Mouse (Mus musculus): Measurements from ENCODE around the gene Slc9c1. TPM values are rescaled to one million over a fixed set of nuclear protein-coding genes. Genes with fewer than 3 reads are reported as not detected.

Slc9c1 gene
- total and polyA plus RNA-seq, 2 experiments: not detected

DNA sequence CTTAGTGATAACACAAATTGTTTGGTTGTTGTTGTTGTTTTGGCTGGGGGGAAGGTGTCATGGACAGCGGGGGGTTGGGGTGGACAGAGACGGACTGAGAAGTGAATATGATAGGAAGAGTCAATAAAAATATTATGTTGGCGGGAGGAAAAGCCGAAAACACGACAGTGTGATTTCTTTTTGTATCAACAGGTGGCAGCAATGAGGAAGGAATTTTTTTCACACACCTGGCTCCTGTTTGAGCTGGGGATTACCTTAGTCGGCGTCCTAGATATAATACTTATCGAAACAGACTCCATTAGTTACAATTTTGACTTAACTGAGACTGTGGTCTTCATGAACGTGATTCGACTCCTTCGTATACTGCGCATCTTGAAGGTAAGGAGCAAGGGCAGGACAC, 44.8 kb downstream of the Slc9c1 start:
- TF ChIP-seq CTCF (IDR thresholded peaks at IDR 0.05; ENCODE audit: low read depth, low read length) (no peak), POLR2A (IDR thresholded peaks at IDR 0.05; ENCODE audit: extremely low read depth, insufficient read depth, low read length) (no peak)
- no peaks in the 10 kb centered on the region for H3K27me3 ChIP-seq (ENCODE audit: control insufficient read depth, insufficient read depth, low read length)
- H3K27ac ChIP-seq (replicated peaks; ENCODE audit: insufficient read depth, low read depth, low read length): no peak overlapping the region
- no peaks in the 10 kb centered on the region for H3K79me2 ChIP-seq (ENCODE audit: control insufficient read depth, insufficient read depth, low read length)
- WGBS: 41% methylated on average over 12 of the region's 12 CpGs
- no peak overlapping the region for H3K4me3 ChIP-seq (ENCODE audit: insufficient read depth, low read depth, low read length)
- no peaks in the 10 kb centered on the region for H3K4me1 ChIP-seq (ENCODE audit: control insufficient read depth, insufficient read depth, low read length)
- no peak overlapping the region for H3K9ac ChIP-seq (ENCODE audit: low read depth, low read length)
- H3K36me3 ChIP-seq (ENCODE audit: control insufficient read depth, insufficient read depth, low read length): no peaks in the 10 kb centered on the region
- DNase-seq (ENCODE audit: extremely low read depth, low read depth, low spot score): peak; percentile 5

DNA sequence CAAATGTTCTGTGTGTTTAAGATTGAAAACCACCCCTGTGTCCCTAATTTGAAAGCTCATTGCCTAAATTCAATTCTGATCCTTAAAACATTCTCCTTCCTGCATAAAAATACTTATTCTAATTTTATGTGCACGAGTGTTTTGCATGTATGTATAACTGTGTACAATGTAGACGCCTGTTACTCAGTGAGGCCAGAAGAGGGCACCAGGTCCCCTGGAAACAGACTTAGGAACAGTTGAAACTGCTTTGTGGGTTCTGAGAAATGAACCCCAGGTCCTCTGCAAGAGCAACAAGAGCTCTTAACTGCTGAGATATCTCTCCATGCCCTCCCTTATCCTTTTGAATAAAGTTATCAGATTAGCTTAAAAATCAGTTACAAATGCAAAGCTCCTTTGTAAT, 47.4 kb downstream of the Slc9c1 start:
- Histone ChIP-seq H3K4me3 (ENCODE audit: insufficient read depth, low read depth, low read length) (no peak overlapping the region), H3K27me3 (ENCODE audit: control insufficient read depth, insufficient read depth, low read length) (no peaks in the 10 kb centered on the region)
- DNase-seq (ENCODE audit: extremely low read depth, low read depth, low spot score): peak; percentile 53

GRCm38 (mm10) chr16:45593656-45594055, 58.5 kb downstream of the Slc9c1 start:
- H3K27ac ChIP-seq (replicated peaks; ENCODE audit: insufficient read depth, low read depth, low read length): no peak overlapping the region
- H3K9ac ChIP-seq (ENCODE audit: low read depth, low read length): no peak overlapping the region
- no peaks in the 10 kb centered on the region for H3K27me3 ChIP-seq (ENCODE audit: control insufficient read depth, insufficient read depth, low read length)
- H3K4me3 ChIP-seq (ENCODE audit: insufficient read depth, low read depth, low read length): no peak overlapping the region
- no peaks in the 10 kb centered on the region for H3K36me3 ChIP-seq (ENCODE audit: control insufficient read depth, insufficient read depth, low read length)
- H3K79me2 ChIP-seq (ENCODE audit: control insufficient read depth, insufficient read depth, low read length): no peaks in the 10 kb centered on the region
- no peak for DNase-seq (ENCODE audit: extremely low read depth, low read depth, low spot score)
- no peaks in the 10 kb centered on the region for H3K4me1 ChIP-seq (ENCODE audit: control insufficient read depth, insufficient read depth, low read length)
- no peak for TF ChIP-seq POLR2A (IDR thresholded peaks at IDR 0.05; ENCODE audit: extremely low read depth, insufficient read depth, low read length)
- TF ChIP-seq CTCF (IDR thresholded peaks at IDR 0.05; ENCODE audit: low read depth, low read length): no peak
- WGBS: 82% methylated on average over 1 of the region's 1 CpGs

More for the DNA sequence above, 47.4 kb downstream of the Slc9c1 start:
- 10% methylated on average over 2 of the region's 2 CpGs for WGBS
- TF ChIP-seq POLR2A (IDR thresholded peaks at IDR 0.05; ENCODE audit: extremely low read depth, insufficient read depth, low read length) (no peak), CTCF (IDR thresholded peaks at IDR 0.05; ENCODE audit: low read depth, low read length) (peak; percentile 59)
- H3K4me1 ChIP-seq (ENCODE audit: control insufficient read depth, insufficient read depth, low read length): no peaks in the 10 kb centered on the region
- H3K79me2 ChIP-seq (ENCODE audit: control insufficient read depth, insufficient read depth, low read length): no peaks in the 10 kb centered on the region
- no peak overlapping the region for H3K27ac ChIP-seq (replicated peaks; ENCODE audit: insufficient read depth, low read depth, low read length)
- H3K36me3 ChIP-seq (ENCODE audit: control insufficient read depth, insufficient read depth, low read length): no peaks in the 10 kb centered on the region
- H3K9ac ChIP-seq (ENCODE audit: low read depth, low read length): no peak overlapping the region

DNA sequence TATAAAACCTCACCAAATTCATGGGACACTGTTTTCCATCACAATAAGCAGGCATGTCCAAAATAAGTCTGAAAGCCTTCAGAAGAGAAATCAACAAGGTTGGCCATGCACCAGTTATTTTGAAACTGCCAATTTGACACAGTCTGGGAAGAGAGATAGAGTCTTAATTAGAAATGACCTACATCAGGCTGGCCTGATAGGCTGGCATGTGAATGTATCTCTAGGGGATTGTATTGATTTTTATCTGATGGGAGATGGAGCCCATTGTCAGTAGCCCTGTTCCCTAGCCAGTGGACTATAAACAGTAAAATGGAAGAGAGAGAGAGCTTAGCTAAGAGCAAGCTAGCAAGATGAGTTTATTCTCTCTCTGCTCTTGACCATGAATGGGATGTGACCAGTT, 60.4 kb downstream of the Slc9c1 start:
- no peak overlapping the region for H3K4me3 ChIP-seq (ENCODE audit: insufficient read depth, low read depth, low read length)
- no peak for DNase-seq (ENCODE audit: extremely low read depth, low read depth, low spot score)
- TF ChIP-seq CTCF (IDR thresholded peaks at IDR 0.05; ENCODE audit: low read depth, low read length) (no peak), POLR2A (IDR thresholded peaks at IDR 0.05; ENCODE audit: extremely low read depth, insufficient read depth, low read length) (no peak)
- no peaks in the 10 kb centered on the region for H3K4me1 ChIP-seq (ENCODE audit: control insufficient read depth, insufficient read depth, low read length)
- H3K79me2 ChIP-seq (ENCODE audit: control insufficient read depth, insufficient read depth, low read length): no peaks in the 10 kb centered on the region
- H3K9ac ChIP-seq (ENCODE audit: low read depth, low read length): no peak overlapping the region
- H3K27me3 ChIP-seq (ENCODE audit: control insufficient read depth, insufficient read depth, low read length): no peaks in the 10 kb centered on the region
- no peaks in the 10 kb centered on the region for H3K36me3 ChIP-seq (ENCODE audit: control insufficient read depth, insufficient read depth, low read length)
- H3K27ac ChIP-seq (replicated peaks; ENCODE audit: insufficient read depth, low read depth, low read length): no peak overlapping the region

- H3K4me1 ChIP-seq (ENCODE audit: control insufficient read depth, insufficient read depth, low read length): peaks cover 9% of the 10 kb centered on the region
Observed at GRCm38 (mm10) chr16:45608481-45608954, 73.4 kb downstream of the Slc9c1 start.

GRCm38 (mm10) chr16:45609300-45609699, 74.2 kb downstream of the Slc9c1 start:
- Histone ChIP-seq H3K27me3 (ENCODE audit: control insufficient read depth, insufficient read depth, low read length) (no peaks in the 10 kb centered on the region), H3K79me2 (ENCODE audit: control insufficient read depth, insufficient read depth, low read length) (no peaks in the 10 kb centered on the region), H3K9ac (ENCODE audit: low read depth, low read length) (no peak overlapping the region), H3K27ac (replicated peaks; ENCODE audit: insufficient read depth, low read depth, low read length) (peak overlapping the region; percentile 69), H3K4me3 (ENCODE audit: insufficient read depth, low read depth, low read length) (no peak overlapping the region), H3K4me1 (ENCODE audit: control insufficient read depth, insufficient read depth, low read length) (peaks cover 9% of the 10 kb centered on the region), H3K36me3 (ENCODE audit: control insufficient read depth, insufficient read depth, low read length) (no peaks in the 10 kb centered on the region)
- peak; percentile 55 for DNase-seq (ENCODE audit: extremely low read depth, low read depth, low spot score)
- 72% methylated on average over 3 of the region's 3 CpGs for WGBS
- TF ChIP-seq CTCF (IDR thresholded peaks at IDR 0.05; ENCODE audit: low read depth, low read length) (peak; percentile 26; the same call in 1 of the 2 replicates), POLR2A (IDR thresholded peaks at IDR 0.05; ENCODE audit: extremely low read depth, insufficient read depth, low read length) (no peak)

More at GRCm38 (mm10) chr16:45608481-45608954, 73.4 kb downstream of the Slc9c1 start:
- no peak overlapping the region for H3K4me3 ChIP-seq (ENCODE audit: insufficient read depth, low read depth, low read length)
- DNase-seq (ENCODE audit: extremely low read depth, low read depth, low spot score): peak; percentile 96
- peak overlapping the region; percentile 69 for H3K27ac ChIP-seq (replicated peaks; ENCODE audit: insufficient read depth, low read depth, low read length)
- H3K36me3 ChIP-seq (ENCODE audit: control insufficient read depth, insufficient read depth, low read length): no peaks in the 10 kb centered on the region
- H3K9ac ChIP-seq (ENCODE audit: low read depth, low read length): no peak overlapping the region
- WGBS: 8% methylated on average over 4 of the region's 4 CpGs
- no peak for TF ChIP-seq POLR2A (IDR thresholded peaks at IDR 0.05; ENCODE audit: extremely low read depth, insufficient read depth, low read length)
- peak; percentile 62 for TF ChIP-seq CTCF (IDR thresholded peaks at IDR 0.05; ENCODE audit: low read depth, low read length)
- no peaks in the 10 kb centered on the region for H3K79me2 ChIP-seq (ENCODE audit: control insufficient read depth, insufficient read depth, low read length)
- no peaks in the 10 kb centered on the region for H3K27me3 ChIP-seq (ENCODE audit: control insufficient read depth, insufficient read depth, low read length)

All from liver, adult 2 months (tissue).